Mouse (Mus musculus) G1E (cell line): ENCODE results near the gene Trpc7.

Experiments used
- CTCF ChIP-seq: IDR thresholded peaks from 2 replicates; pipeline ENCODE4 v1.5.1; 2012; ENCODE audit warnings: low read depth, low read length, inconsistent platforms, mixed read lengths
- POLR2AphosphoS5 ChIP-seq: IDR thresholded peaks from 2 replicates; pipeline ENCODE4 v1.6.1; 2012; ENCODE audit warnings: low read depth, low read length, inconsistent platforms; ENCODE audit not compliant: insufficient replicate concordance
- TAL1 ChIP-seq: conservative IDR thresholded peaks from 2 replicates; pipeline ENCODE4 v1.6.1; 2012; ENCODE audit warnings: low read depth, low read length, inconsistent platforms, mixed read lengths

GRCm38 (mm10) chr13:56792844-56793243 is 102.9 kb downstream of the Trpc7 start:
- TF ChIP-seq CTCF = no peak
- no peak for TF ChIP-seq POLR2AphosphoS5
- TF ChIP-seq TAL1 = no peak
